Mouse (Mus musculus) neural tube, embryonic 11.5 days (tissue): ENCODE measurements around the gene Map2k4. TPM values are rescaled to one million over a fixed set of nuclear protein-coding genes. Genes with fewer than 3 reads are reported as not detected.

Experiments
- ATAC-seq: fragments of 200-750 bp; cut with Nextera tagmentation; 2 replicates; pipeline ENCODE4 v1.8.0; 2017; ENCODE audit warnings: moderate number of reproducible peaks, mild to moderate bottlenecking, moderate TSS enrichment, moderate library complexity; ENCODE audit not compliant: insufficient read depth, low FRiP score, low TSS enrichment
- DNase-seq: peaks from one replicate; pipeline ENCODE4 v3.0.0-alpha.2; 2015; ENCODE audit warnings: low spot score
- H3K27ac ChIP-seq: fragments of 300-500 bp; sonication (generic); 2 replicates; pipeline ENCODE4 v1.5.1; 2014; ENCODE audit warnings: low read depth, mild to moderate bottlenecking, low read length
- H3K27me3 ChIP-seq: fragments of 300-500 bp; sonication (generic); 2 replicates; pipeline ENCODE4 v1.6.1; 2014; ENCODE audit warnings: mild to moderate bottlenecking, low read length, mixed read lengths; ENCODE audit not compliant: control insufficient read depth, insufficient read depth
- H3K36me3 ChIP-seq: fragments of 300-500 bp; sonication (generic); 2 replicates; pipeline ENCODE4 v1.6.1; 2014; ENCODE audit warnings: mild to moderate bottlenecking, low read length, moderate library complexity, mixed read lengths; ENCODE audit not compliant: control insufficient read depth, insufficient read depth
- H3K4me1 ChIP-seq: fragments of 300-500 bp; sonication (generic); 2 replicates; pipeline ENCODE4 v1.6.1; 2014; ENCODE audit warnings: low read length, mixed read lengths; ENCODE audit not compliant: control insufficient read depth, insufficient read depth
- H3K4me2 ChIP-seq: fragments of 300-500 bp; sonication (generic); 2 replicates; pipeline ENCODE4 v1.6.1; 2014; ENCODE audit warnings: low read depth, mild to moderate bottlenecking, moderate library complexity
- H3K4me3 ChIP-seq: fragments of 300-500 bp; sonication (generic); 2 replicates; pipeline ENCODE4 v1.5.1; 2014; ENCODE audit warnings: low read depth, low read length
- H3K9ac ChIP-seq: fragments of 300-500 bp; sonication (generic); 2 replicates; pipeline ENCODE4 v1.6.1; 2014; ENCODE audit warnings: mild to moderate bottlenecking, low read length
- H3K9me3 ChIP-seq: fragments of 300-500 bp; sonication (generic); 2 replicates; pipeline ENCODE4 v1.6.1; 2016; ENCODE audit warnings: low read length; ENCODE audit not compliant: control insufficient read depth
- WGBS: fragments of 180-500 bp; shearing (Covaris S2); extraction: QIAGEN DNeasy Blood & Tissue Kit; methylation state at CpG from one replicate; pipeline ENCODE4 v1.1.7; 2014; 5-methylcytosine and 5-hydroxymethylcytosine counted together
- polyA plus RNA-seq: library from polyadenylated mRNA; unstranded; fragments of >200 nt; fragmentation: Nextera tagmentation; extraction: Ambion mirVana; gene quantifications from 2 replicates; pipeline ENCODE4 v1.2.1, GENCODE M21; 2014

Map2k4 gene
- 89.8 and 90.7 TPM in 2 replicates for polyA plus RNA-seq

GRCm38 (mm10) chr11:65788154-65788553 lies at the start of gene Map2k4:
TSS of gene Map2k4 (minus strand) at chr11:65788297.
- no peaks in the 10 kb centered on the region for H3K9me3 ChIP-seq
- peaks cover 10% of the 10 kb centered on the region for H3K4me1 ChIP-seq
- no peaks in the 10 kb centered on the region for H3K27me3 ChIP-seq
- H3K4me3 ChIP-seq, result peak within 1 kb of the TSS; percentile 99
- H3K36me3 ChIP-seq, result no peaks in the 10 kb centered on the region
- WGBS, result under 1% methylated on average over 28 of the region's 36 CpGs
- DNase-seq (peak; percentile 95), ATAC-seq (peak; percentile 100)
- peak within 1 kb of the TSS; percentile 85 for H3K27ac ChIP-seq
- peak within 1 kb of the TSS; percentile 52 for H3K4me2 ChIP-seq
- peak within 1 kb of the TSS; percentile 97 for H3K9ac ChIP-seq

DNA sequence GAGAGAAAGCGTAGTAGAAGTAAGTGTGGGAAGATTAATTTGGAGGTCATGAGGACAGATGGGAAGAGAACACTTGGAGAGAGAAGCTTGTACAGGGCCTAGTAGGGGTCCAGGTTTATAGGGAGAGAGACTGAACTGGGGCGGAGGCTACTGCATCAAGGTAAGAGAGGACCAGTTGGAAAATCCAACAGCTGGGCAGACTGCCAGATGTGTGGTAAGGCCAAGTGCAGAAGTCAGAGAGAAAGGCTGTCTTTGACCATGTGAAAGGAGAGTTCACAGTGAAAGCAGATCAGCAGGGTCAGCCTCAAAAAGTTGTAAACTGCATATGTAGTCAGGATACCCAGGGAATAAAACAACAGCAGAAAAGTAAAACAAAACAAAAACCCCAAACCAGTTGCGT lies 36.5 kb upstream of the Map2k4 start:
- ATAC-seq, result no peak

GRCm38 (mm10) chr11:65820877-65821276 lies 32.8 kb upstream of the Map2k4 start:
- no peak; the same call in 1 of the 2 replicates for ATAC-seq
- WGBS, result 6% methylated on average over 7 of the region's 7 CpGs
- Histone ChIP-seq H3K9ac (no peak overlapping the region), H3K36me3 (no peaks in the 10 kb centered on the region), H3K4me3 (no peak overlapping the region), H3K27me3 (no peaks in the 10 kb centered on the region), H3K9me3 (no peaks in the 10 kb centered on the region), H3K4me2 (no peak overlapping the region), H3K4me1 (no peaks in the 10 kb centered on the region), H3K27ac (no peak overlapping the region)
- peak; percentile 74 for DNase-seq

More for the DNA sequence above, 36.5 kb upstream of the Map2k4 start:
- Histone ChIP-seq H3K27ac (no peak overlapping the region), H3K27me3 (no peaks in the 10 kb centered on the region), H3K36me3 (0 out of 2 replicates have a peak, but pooled peaks cover 2% of the 10 kb centered on the region), H3K4me3 (no peak overlapping the region), H3K9me3 (no peaks in the 10 kb centered on the region), H3K9ac (no peak overlapping the region), H3K4me2 (no peak overlapping the region), H3K4me1 (no peaks in the 10 kb centered on the region)
- DNase-seq, result no peak
- 93% methylated on average over 3 of the region's 3 CpGs for WGBS

GRCm38 (mm10) chr11:65820280-65820679 lies 32.2 kb upstream of the Map2k4 start:
- Histone ChIP-seq H3K9me3 (no peaks in the 10 kb centered on the region), H3K4me2 (no peak overlapping the region), H3K27ac (no peak overlapping the region), H3K4me1 (no peaks in the 10 kb centered on the region), H3K27me3 (no peaks in the 10 kb centered on the region), H3K9ac (no peak overlapping the region), H3K4me3 (no peak overlapping the region), H3K36me3 (no peaks in the 10 kb centered on the region)
- 73% methylated on average over 5 of the region's 5 CpGs for WGBS
- DNase-seq, result peak; percentile 25
- no peak for ATAC-seq

- no peak for DNase-seq
- Histone ChIP-seq H3K4me1 (no peaks in the 10 kb centered on the region), H3K4me2 (no peak overlapping the region), H3K27ac (no peak overlapping the region), H3K4me3 (no peak overlapping the region), H3K9ac (no peak overlapping the region), H3K36me3 (peaks cover 2% of the 10 kb centered on the region), H3K27me3 (no peaks in the 10 kb centered on the region), H3K9me3 (no peaks in the 10 kb centered on the region)
- 76% methylated on average over 1 of the region's 1 CpGs for WGBS
- ATAC-seq, result no peak
Observed at GRCm38 (mm10) chr11:65818193-65818592, 30.1 kb upstream of the Map2k4 start.

- no peaks in the 10 kb centered on the region for H3K9me3 ChIP-seq
- ATAC-seq (no peak), DNase-seq (no peak)
- no peak overlapping the region for H3K4me3 ChIP-seq
- no peak overlapping the region for H3K4me2 ChIP-seq
- 58% methylated on average over 6 of the region's 6 CpGs for WGBS
- peaks cover 2% of the 10 kb centered on the region for H3K36me3 ChIP-seq
- H3K4me1 ChIP-seq, result no peaks in the 10 kb centered on the region
- H3K27me3 ChIP-seq, result no peaks in the 10 kb centered on the region
- H3K9ac ChIP-seq, result no peak overlapping the region
- H3K27ac ChIP-seq, result no peak overlapping the region
Observed at GRCm38 (mm10) chr11:65816237-65816636, 28.1 kb upstream of the Map2k4 start.

GRCm38 (mm10) chr11:65814381-65814780 lies 26.3 kb upstream of the Map2k4 start:
- H3K4me1 ChIP-seq, result no peaks in the 10 kb centered on the region
- peaks cover 2% of the 10 kb centered on the region for H3K36me3 ChIP-seq
- H3K4me2 ChIP-seq, result no peak overlapping the region
- no peak overlapping the region for H3K9ac ChIP-seq
- H3K27me3 ChIP-seq, result no peaks in the 10 kb centered on the region
- H3K9me3 ChIP-seq, result no peaks in the 10 kb centered on the region
- DNase-seq (no peak), ATAC-seq (no peak)
- no peak overlapping the region for H3K4me3 ChIP-seq
- H3K27ac ChIP-seq, result no peak overlapping the region
- WGBS, result 91% methylated on average over 9 of the region's 9 CpGs

DNA sequence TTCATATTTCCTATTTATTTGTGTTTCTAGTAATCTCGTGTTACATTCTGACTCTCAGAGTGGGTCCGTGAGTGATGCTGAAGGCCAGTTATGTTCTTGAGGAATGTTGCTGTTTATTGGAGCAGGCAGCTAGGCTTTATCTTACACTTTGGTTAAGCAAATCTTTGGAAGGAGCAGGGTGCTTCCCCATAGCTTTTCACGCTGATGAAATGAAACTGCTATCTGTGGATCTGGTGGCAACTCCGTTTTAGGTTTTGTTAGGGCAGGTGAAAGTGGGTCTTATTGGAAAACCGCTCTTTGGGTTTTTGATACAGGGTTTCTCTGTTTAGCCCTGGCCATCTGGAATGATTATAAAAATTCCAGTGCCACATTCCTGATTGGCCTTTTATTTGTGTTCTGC lies 24.0 kb upstream of the Map2k4 start:
- Histone ChIP-seq H3K9me3 (no peaks in the 10 kb centered on the region), H3K36me3 (peaks cover 2% of the 10 kb centered on the region), H3K4me2 (no peak overlapping the region), H3K27ac (no peak overlapping the region), H3K9ac (no peak overlapping the region), H3K4me3 (no peak overlapping the region), H3K4me1 (0 out of 2 replicates have a peak, but pooled peaks cover 4% of the 10 kb centered on the region), H3K27me3 (no peaks in the 10 kb centered on the region)
- DNase-seq, result no peak
- WGBS, result 26% methylated on average over 5 of the region's 5 CpGs
- ATAC-seq, result no peak

DNA sequence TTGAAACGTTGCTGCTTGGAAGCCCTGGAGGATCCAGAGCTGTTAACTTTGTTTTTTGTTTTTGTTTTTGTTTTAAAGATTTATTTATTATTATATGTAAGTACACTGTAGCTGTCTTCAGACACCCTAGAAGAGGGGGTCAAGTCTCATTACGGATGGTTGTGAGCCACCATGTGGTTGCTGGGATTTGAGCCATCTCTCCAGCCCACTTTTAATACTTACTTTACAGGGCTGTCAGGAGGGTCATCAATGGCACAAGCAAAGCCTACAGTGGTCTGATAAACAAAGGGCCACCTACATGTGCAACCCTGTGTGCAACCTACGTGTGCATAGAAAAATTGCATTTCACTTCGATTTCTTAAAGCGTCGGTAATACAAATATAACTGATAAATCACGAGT lies 19.5 kb upstream of the Map2k4 start:
- ATAC-seq (no peak), DNase-seq (no peak)
- Histone ChIP-seq H3K4me3 (peak overlapping the region; percentile 86), H3K9me3 (no peaks in the 10 kb centered on the region), H3K36me3 (no peaks in the 10 kb centered on the region), H3K4me1 (0 out of 2 replicates have a peak, but pooled peaks cover 4% of the 10 kb centered on the region), H3K27me3 (no peaks in the 10 kb centered on the region), H3K27ac (peak overlapping the region; percentile 85), H3K4me2 (peak overlapping the region; percentile 90), H3K9ac (peak overlapping the region; percentile 78)
- WGBS, result 47% methylated on average over 7 of the region's 7 CpGs
